Mouse (Mus musculus) liver, adult 2 months (tissue): ENCODE measurements around the gene Pdgfd.

Source experiments
- CTCF ChIP-seq: fragments of 200-500 bp; IDR thresholded peaks from 2 replicates; pipeline ENCODE4 v1.5.1; 2011; ENCODE audit warnings: low read depth, low read length, control low read depth
- POLR2A ChIP-seq: fragments of 200-500 bp; IDR thresholded peaks from 2 replicates; pipeline ENCODE4 v1.6.1; 2011; ENCODE audit warnings: low read length, control low read depth; ENCODE audit not compliant: insufficient read depth; ENCODE audit errors: extremely low read depth

GRCm38 (mm10) chr9:6360795-6361194, 192.4 kb downstream of the Pdgfd start:
- TF ChIP-seq POLR2A = no peak
- no peak for TF ChIP-seq CTCF
